Mouse (Mus musculus): ENCODE measurements at regions not wholly inside any gene's neighbourhood (a gene's known extent, or its start where the extent isn't known, plus 50 kb on each side); places are given as distances from the start of the nearest gene placed in this dataset.

GRCm38 (mm10) chr13:28810326-28811080 lies 143.0 kb downstream of the Sox4 start:
- Histone ChIP-seq H3K27ac (ENCODE audit: insufficient read depth, low read depth, low read length, poor library complexity, severe bottlenecking) (peak overlapping the region; percentile 26; the same call in 1 of the 2 replicates), H3K4me3 (ENCODE audit: insufficient read depth in 1 of 2, low read depth in 1 of 2, low read length in 2 of 2, poor library complexity in 1 of 2, severe bottlenecking in 1 of 2) (no peak overlapping the region), H3K36me3 (ENCODE audit: control insufficient read depth, insufficient read depth, low read length, poor library complexity, severe bottlenecking) (no peaks in the 10 kb centered on the region), H3K4me1 (ENCODE audit: control insufficient read depth in 2 of 2, insufficient read depth in 2 of 2, low read length in 2 of 2, poor library complexity in 1 of 2) (peaks cover 14 to 15% of the 10 kb centered on the region in 2 experiments; a peak in 3 of 4 replicates), H3K9me3 (ENCODE audit: control insufficient read depth, insufficient read depth, low read depth, low read length) (no peaks in the 10 kb centered on the region), H3K9ac (ENCODE audit: insufficient read depth, low read depth, low read length, poor library complexity, severe bottlenecking) (no peak overlapping the region)
- no peak for DNase-seq (ENCODE audit: low read depth, low spot score)
- no peak for TF ChIP-seq ZC3H11A (IDR thresholded peaks at IDR 0.05; ENCODE audit: borderline replicate concordance, low read depth, low read length)
- peak; percentile 65; the same call in 1 of the 2 replicates for TF ChIP-seq ZNF384 (IDR thresholded peaks at IDR 0.05; ENCODE audit: low read depth, low read length)
- TF ChIP-seq MAFK (IDR thresholded peaks at IDR 0.05; ENCODE audit: insufficient read depth, low read depth, low read length) = no peak
- no peak for TF ChIP-seq HCFC1 (IDR thresholded peaks at IDR 0.05; ENCODE audit: borderline replicate concordance, insufficient read depth, low read length)
- TF ChIP-seq CHD2 (IDR thresholded peaks at IDR 0.05; ENCODE audit: low read depth, low read length) = no peak
- in situ Hi-C loops (cut with MboI; ENCODE audit: low sequenced_read_pairs in 2 of 2, unreplicated experiment in 2 of 2) = no loop called here

- H3K4me1 ChIP-seq (ENCODE audit: control insufficient read depth in 2 of 2, insufficient read depth in 2 of 2, low read length in 2 of 2, poor library complexity in 1 of 2) = peaks cover 4 to 6% of the 10 kb centered on the region in 2 experiments; a peak in 1 of 4 replicates
- H3K27ac ChIP-seq (ENCODE audit: insufficient read depth, low read depth, low read length, poor library complexity, severe bottlenecking) = no peak overlapping the region
- in situ Hi-C loops (cut with MboI; ENCODE audit: low sequenced_read_pairs in 2 of 2, unreplicated experiment in 2 of 2) = no loop called here
- no peak overlapping the region for H3K9ac ChIP-seq (ENCODE audit: insufficient read depth, low read depth, low read length, poor library complexity, severe bottlenecking)
- no peak overlapping the region for H3K4me3 ChIP-seq (ENCODE audit: insufficient read depth in 1 of 2, low read depth in 1 of 2, low read length in 2 of 2, poor library complexity in 1 of 2, severe bottlenecking in 1 of 2)
- DNase-seq (ENCODE audit: low read depth, low spot score) = no peak
- no peaks in the 10 kb centered on the region for H3K36me3 ChIP-seq (ENCODE audit: control insufficient read depth, insufficient read depth, low read length, poor library complexity, severe bottlenecking)
- no peak for TF ChIP-seq HCFC1 (IDR thresholded peaks at IDR 0.05; ENCODE audit: borderline replicate concordance, insufficient read depth, low read length)
- no peak for TF ChIP-seq ZNF384 (IDR thresholded peaks at IDR 0.05; ENCODE audit: low read depth, low read length)
- no peak for TF ChIP-seq MAFK (IDR thresholded peaks at IDR 0.05; ENCODE audit: insufficient read depth, low read depth, low read length)
- TF ChIP-seq ZC3H11A (IDR thresholded peaks at IDR 0.05; ENCODE audit: borderline replicate concordance, low read depth, low read length) = no peak
- no peak for TF ChIP-seq CHD2 (IDR thresholded peaks at IDR 0.05; ENCODE audit: low read depth, low read length)
- no peaks in the 10 kb centered on the region for H3K9me3 ChIP-seq (ENCODE audit: control insufficient read depth, insufficient read depth, low read depth, low read length)
Observed at GRCm38 (mm10) chr13:28805302-28805701, 148.2 kb downstream of the Sox4 start.

GRCm38 (mm10) chr13:28801210-28801954 lies 152.1 kb downstream of the Sox4 start:
- DNase-seq (ENCODE audit: low read depth, low spot score) = no peak
- TF ChIP-seq ZNF384 (IDR thresholded peaks at IDR 0.05; ENCODE audit: low read depth, low read length) = no peak
- TF ChIP-seq CHD2 (IDR thresholded peaks at IDR 0.05; ENCODE audit: low read depth, low read length) = no peak
- TF ChIP-seq ZC3H11A (IDR thresholded peaks at IDR 0.05; ENCODE audit: borderline replicate concordance, low read depth, low read length) = no peak
- TF ChIP-seq HCFC1 (IDR thresholded peaks at IDR 0.05; ENCODE audit: borderline replicate concordance, insufficient read depth, low read length) = no peak
- no peak for TF ChIP-seq MAFK (IDR thresholded peaks at IDR 0.05; ENCODE audit: insufficient read depth, low read depth, low read length)
- no peaks in the 10 kb centered on the region for H3K36me3 ChIP-seq (ENCODE audit: control insufficient read depth, insufficient read depth, low read length, poor library complexity, severe bottlenecking)
- no peak overlapping the region for H3K9ac ChIP-seq (ENCODE audit: insufficient read depth, low read depth, low read length, poor library complexity, severe bottlenecking)
- H3K9me3 ChIP-seq (ENCODE audit: control insufficient read depth, insufficient read depth, low read depth, low read length) = no peaks in the 10 kb centered on the region
- H3K27ac ChIP-seq (ENCODE audit: insufficient read depth, low read depth, low read length, poor library complexity, severe bottlenecking) = no peak overlapping the region
- H3K4me3 ChIP-seq (ENCODE audit: insufficient read depth in 1 of 2, low read depth in 1 of 2, low read length in 2 of 2, poor library complexity in 1 of 2, severe bottlenecking in 1 of 2) = no peak overlapping the region
- H3K4me1 ChIP-seq (ENCODE audit: control insufficient read depth in 2 of 2, insufficient read depth in 2 of 2, low read length in 2 of 2, poor library complexity in 1 of 2) = peaks cover 0 to 4% of the 10 kb centered on the region in 2 experiments; a peak in 1 of 4 replicates
- in situ Hi-C loops (cut with MboI; ENCODE audit: low sequenced_read_pairs in 2 of 2, unreplicated experiment in 2 of 2) = no loop called here

GRCm38 (mm10) chr13:28800676-28801075 lies 152.8 kb downstream of the Sox4 start:
- in situ Hi-C loops (cut with MboI; ENCODE audit: low sequenced_read_pairs in 2 of 2, unreplicated experiment in 2 of 2) = no loop called here
- Histone ChIP-seq H3K4me1 (ENCODE audit: control insufficient read depth in 2 of 2, insufficient read depth in 2 of 2, low read length in 2 of 2, poor library complexity in 1 of 2) (peaks cover 0 to 2% of the 10 kb centered on the region in 2 experiments; a peak in 1 of 4 replicates), H3K4me3 (ENCODE audit: insufficient read depth in 1 of 2, low read depth in 1 of 2, low read length in 2 of 2, poor library complexity in 1 of 2, severe bottlenecking in 1 of 2) (no peak overlapping the region), H3K27ac (ENCODE audit: insufficient read depth, low read depth, low read length, poor library complexity, severe bottlenecking) (no peak overlapping the region), H3K36me3 (ENCODE audit: control insufficient read depth, insufficient read depth, low read length, poor library complexity, severe bottlenecking) (no peaks in the 10 kb centered on the region), H3K9ac (ENCODE audit: insufficient read depth, low read depth, low read length, poor library complexity, severe bottlenecking) (no peak overlapping the region), H3K9me3 (ENCODE audit: control insufficient read depth, insufficient read depth, low read depth, low read length) (no peaks in the 10 kb centered on the region)
- TF ChIP-seq CHD2 (IDR thresholded peaks at IDR 0.05; ENCODE audit: low read depth, low read length) = no peak
- TF ChIP-seq MAFK (IDR thresholded peaks at IDR 0.05; ENCODE audit: insufficient read depth, low read depth, low read length) = no peak
- no peak for TF ChIP-seq ZNF384 (IDR thresholded peaks at IDR 0.05; ENCODE audit: low read depth, low read length)
- no peak for DNase-seq (ENCODE audit: low read depth, low spot score)

Data from ES-E14 (cell line).